Mouse (Mus musculus): ENCODE data around the gene Csnk2b. TPM values are rescaled to one million over a fixed set of nuclear protein-coding genes. Genes with fewer than 3 reads are reported as not detected.

The Csnk2b gene
- polyA plus RNA-seq, 1 experiment from 2014 or later, result 200 TPM

GRCm38 (mm10) chr17:35100196-35100765, 21.6 kb downstream of the Csnk2b start:
- Histone ChIP-seq H3K27ac (no peak overlapping the region), H3K4me2 (no peak overlapping the region), H3K36me3 (peaks cover 65% of the 10 kb centered on the region), H3K4me1 (replicated peaks) (peaks cover 13% of the 10 kb centered on the region), H3K9ac (no peak overlapping the region), H3K9me3 (replicated peaks) (no peaks in the 10 kb centered on the region), H3K4me3 (no peak overlapping the region), H3K27me3 (no peaks in the 10 kb centered on the region)
- ATAC-seq (replicated peaks; ENCODE audit: insufficient number of reproducible peaks, insufficient read depth, low FRiP score, low read depth), result no peak
- 59% methylated on average over 10 of the region's 10 CpGs for WGBS

DNA sequence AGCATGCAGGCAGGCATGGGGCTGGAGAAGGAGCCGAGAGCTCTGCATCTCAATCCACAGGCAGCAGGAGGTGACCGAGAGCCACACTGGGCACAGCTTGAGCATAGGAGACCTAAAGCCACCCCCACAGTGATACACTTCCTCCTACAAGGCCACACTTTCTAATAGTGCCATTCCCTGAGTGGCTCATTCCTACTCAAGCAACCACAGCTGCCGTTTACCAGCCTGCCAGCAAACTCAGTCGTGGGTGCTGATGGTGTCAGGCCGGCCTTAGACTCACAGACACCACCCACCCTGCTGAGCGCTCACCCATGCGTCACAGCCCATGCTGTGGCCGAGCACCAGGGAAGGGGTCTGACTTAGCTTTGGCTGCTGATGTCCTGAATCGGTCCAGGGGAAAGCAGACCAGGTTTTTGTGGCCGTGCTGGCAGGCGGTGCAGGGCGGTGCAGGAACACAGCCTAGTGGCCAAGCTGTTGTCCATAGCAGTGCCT, 24.6 kb downstream of the Csnk2b start:
- Histone ChIP-seq H3K4me2 (no peak overlapping the region), H3K27me3 (no peaks in the 10 kb centered on the region), H3K9ac (no peak overlapping the region), H3K36me3 (peaks cover 88% of the 10 kb centered on the region), H3K4me3 (no peak overlapping the region), H3K9me3 (replicated peaks) (no peaks in the 10 kb centered on the region), H3K27ac (no peak overlapping the region), H3K4me1 (replicated peaks) (peaks cover 3% of the 10 kb centered on the region; the same call in 1 of the 2 replicates)
- no peak for ATAC-seq (replicated peaks; ENCODE audit: insufficient number of reproducible peaks, insufficient read depth, low FRiP score, low read depth)
- WGBS, result 86% methylated on average over 12 of the region's 12 CpGs

GRCm38 (mm10) chr17:35096597-35096996, 25.3 kb downstream of the Csnk2b start:
- Histone ChIP-seq H3K4me3 (no peak overlapping the region), H3K36me3 (peaks cover 85% of the 10 kb centered on the region), H3K4me1 (replicated peaks) (no peaks in the 10 kb centered on the region), H3K9ac (no peak overlapping the region), H3K9me3 (replicated peaks) (no peaks in the 10 kb centered on the region), H3K27ac (no peak overlapping the region; the same call in 1 of the 2 replicates), H3K27me3 (no peaks in the 10 kb centered on the region), H3K4me2 (no peak overlapping the region)
- no peak for ATAC-seq (replicated peaks; ENCODE audit: insufficient number of reproducible peaks, insufficient read depth, low FRiP score, low read depth)
- 87% methylated on average over 12 of the region's 12 CpGs for WGBS

DNA sequence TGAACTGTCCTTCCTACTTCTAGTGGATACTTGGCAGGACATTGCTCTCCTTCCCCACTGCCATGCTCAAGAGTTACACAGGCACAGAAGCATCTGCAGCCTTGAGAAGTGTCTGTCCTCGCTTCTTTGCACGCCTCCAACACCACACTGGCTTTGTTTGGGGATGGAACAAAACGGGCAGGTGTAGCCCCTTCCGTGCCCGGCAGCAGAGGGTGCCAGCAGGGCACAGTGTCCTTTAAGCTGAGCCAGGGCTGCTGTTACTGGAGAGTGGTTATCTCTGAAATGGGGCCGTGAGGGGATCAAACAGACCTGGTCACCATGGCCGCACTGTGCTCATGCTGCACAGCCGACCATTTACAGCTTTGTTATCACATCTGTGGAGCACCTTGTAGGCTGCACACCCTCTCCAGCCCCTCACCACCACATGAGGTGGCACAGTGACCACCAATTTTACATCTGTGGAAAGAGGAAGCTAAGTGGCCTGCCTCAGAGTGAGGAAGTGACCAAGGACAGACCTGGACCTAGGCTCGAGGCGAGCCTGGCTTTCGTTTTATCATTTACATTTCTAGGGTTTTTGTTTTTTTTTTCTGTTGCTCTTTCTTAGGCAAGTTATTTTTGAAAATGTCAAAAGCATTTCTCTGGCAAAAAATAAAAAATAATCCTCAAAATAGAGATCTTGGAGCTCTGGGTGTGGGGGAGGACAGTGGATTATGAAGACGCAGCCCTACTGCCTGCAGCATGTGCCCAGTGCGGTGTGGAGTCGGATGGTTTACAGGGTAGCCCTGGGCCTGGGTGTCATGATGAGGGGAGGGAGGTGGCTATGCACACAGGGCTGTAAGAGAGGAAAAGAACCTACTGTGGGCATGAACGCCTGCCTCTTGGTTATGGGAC, 27.1 kb downstream of the Csnk2b start:
- H3K4me1 ChIP-seq (replicated peaks), result peaks cover 11% of the 10 kb centered on the region
- no peak overlapping the region for H3K4me3 ChIP-seq
- ATAC-seq (replicated peaks; ENCODE audit: insufficient number of reproducible peaks, insufficient read depth, low FRiP score, low read depth), result no peak
- no peak overlapping the region for H3K4me2 ChIP-seq
- H3K9me3 ChIP-seq (replicated peaks), result no peaks in the 10 kb centered on the region
- H3K27ac ChIP-seq, result no peak overlapping the region
- H3K36me3 ChIP-seq, result peaks cover 72% of the 10 kb centered on the region
- no peaks in the 10 kb centered on the region for H3K27me3 ChIP-seq
- H3K9ac ChIP-seq, result no peak overlapping the region
- 76% methylated on average over 15 of the region's 15 CpGs for WGBS

DNA sequence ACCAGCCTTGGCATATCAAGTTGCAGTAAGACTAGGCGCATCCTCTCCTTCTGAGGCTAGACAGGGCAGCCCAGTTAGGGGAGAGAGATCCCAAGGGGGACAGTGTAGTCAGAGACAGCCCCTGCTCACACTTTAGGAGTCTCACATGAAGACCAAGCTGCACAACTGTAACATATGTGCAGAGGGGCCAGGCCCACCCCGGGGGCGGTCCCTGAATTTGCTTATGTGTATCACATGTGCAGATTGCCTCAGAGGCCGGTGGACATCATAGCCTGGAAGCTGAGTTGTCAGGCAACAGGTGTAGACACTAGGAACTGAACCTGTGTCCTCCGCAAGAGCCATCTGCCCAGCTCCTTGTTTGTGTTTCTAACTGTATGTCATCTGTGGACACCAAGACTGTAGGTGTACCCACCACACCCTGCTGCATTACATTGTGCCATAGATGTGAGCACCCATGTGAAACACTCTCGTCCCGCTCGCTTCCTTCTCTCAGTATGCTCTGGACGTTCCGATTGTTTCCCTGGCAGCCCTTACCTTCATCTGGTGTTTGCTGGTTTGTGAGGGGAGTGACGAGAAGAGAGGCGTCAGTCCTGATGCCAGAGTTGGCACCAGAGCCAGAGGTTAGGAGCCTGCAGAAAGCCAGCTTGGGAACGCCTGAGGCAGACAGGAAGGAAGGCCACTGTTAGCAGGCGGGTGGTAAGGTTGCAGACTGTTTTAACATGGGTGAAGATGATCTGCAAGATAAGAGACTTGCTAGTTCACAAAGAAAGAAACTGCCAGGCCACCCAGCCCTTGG, 29.3 kb downstream of the Csnk2b start:
- Histone ChIP-seq H3K9me3 (replicated peaks) (no peaks in the 10 kb centered on the region), H3K9ac (no peak overlapping the region), H3K4me1 (replicated peaks) (peaks cover 11% of the 10 kb centered on the region), H3K27ac (no peak overlapping the region), H3K4me2 (no peak overlapping the region), H3K27me3 (no peaks in the 10 kb centered on the region), H3K4me3 (no peak overlapping the region), H3K36me3 (peaks cover 53% of the 10 kb centered on the region)
- no peak for ATAC-seq (replicated peaks; ENCODE audit: insufficient number of reproducible peaks, insufficient read depth, low FRiP score, low read depth)
- 86% methylated on average over 14 of the region's 14 CpGs for WGBS

GRCm38 (mm10) chr17:35090166-35090932, 31.5 kb downstream of the Csnk2b start:
- Histone ChIP-seq H3K4me1 (replicated peaks) (peaks cover 11% of the 10 kb centered on the region), H3K4me3 (peak overlapping the region; percentile 59), H3K9me3 (replicated peaks) (no peaks in the 10 kb centered on the region), H3K27ac (peak overlapping the region; percentile 95), H3K9ac (peak overlapping the region; percentile 82), H3K4me2 (peak overlapping the region; percentile 74), H3K36me3 (peaks cover 35% of the 10 kb centered on the region), H3K27me3 (no peaks in the 10 kb centered on the region)
- no peak for ATAC-seq (replicated peaks; ENCODE audit: insufficient number of reproducible peaks, insufficient read depth, low FRiP score, low read depth)
- 55% methylated on average over 8 of the region's 8 CpGs for WGBS

DNA sequence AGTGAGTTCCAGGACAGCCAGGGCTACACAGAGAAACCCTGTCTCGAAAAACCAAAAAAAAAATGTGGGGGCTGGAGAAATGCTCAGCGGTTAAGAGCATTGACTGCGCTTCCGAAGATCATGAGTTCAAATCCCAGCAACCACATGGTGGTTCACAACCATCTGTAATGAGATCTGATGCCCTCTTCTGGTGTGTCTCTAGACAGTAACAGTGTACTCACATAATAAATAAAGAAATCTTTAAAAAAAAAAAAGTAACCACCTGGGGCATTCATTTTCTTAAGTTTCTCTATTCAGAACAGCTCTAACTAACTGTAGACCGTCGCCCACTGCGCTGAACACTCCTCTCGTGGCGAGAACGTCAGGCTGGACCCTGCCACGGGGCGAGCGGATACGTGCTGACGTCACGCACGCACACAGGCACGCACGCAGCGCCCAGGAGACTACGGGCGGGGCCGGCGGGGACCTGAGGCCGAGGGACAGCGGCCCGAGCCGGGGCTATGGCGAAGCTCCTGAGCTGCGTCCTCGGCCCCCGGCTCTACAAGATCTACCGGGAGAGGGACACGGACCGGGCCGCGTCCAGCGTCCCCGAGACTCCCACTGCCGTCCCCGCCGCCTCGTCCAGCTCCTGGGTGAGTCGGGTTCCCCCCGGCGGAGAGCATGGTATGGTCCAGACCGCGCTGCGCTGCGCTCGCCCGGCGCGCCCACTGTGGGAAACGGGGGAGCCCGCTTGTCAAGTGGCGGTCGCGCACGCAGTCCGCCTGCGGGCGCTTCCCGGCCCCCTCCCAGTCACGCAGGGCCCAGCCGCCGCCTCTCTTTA, 32.8 kb downstream of the Csnk2b start, which contains the start of gene Abhd16a:
TSS of gene Abhd16a (plus strand) at position 439 of the 820 bp plus-strand sequence.
- Histone ChIP-seq H3K4me3 (peak within 1 kb of the TSS; percentile 59), H3K9ac (peak within 1 kb of the TSS; percentile 82), H3K36me3 (peaks cover 22% of the 10 kb centered on the region), H3K4me1 (replicated peaks) (peaks cover 11% of the 10 kb centered on the region), H3K27ac (peak within 1 kb of the TSS; percentile 95), H3K4me2 (peak within 1 kb of the TSS; percentile 74), H3K9me3 (replicated peaks) (no peaks in the 10 kb centered on the region), H3K27me3 (no peaks in the 10 kb centered on the region)
- peak; percentile 97 for ATAC-seq (replicated peaks; ENCODE audit: insufficient number of reproducible peaks, insufficient read depth, low FRiP score, low read depth)
- 3% methylated on average over 67 of the region's 67 CpGs for WGBS

DNA sequence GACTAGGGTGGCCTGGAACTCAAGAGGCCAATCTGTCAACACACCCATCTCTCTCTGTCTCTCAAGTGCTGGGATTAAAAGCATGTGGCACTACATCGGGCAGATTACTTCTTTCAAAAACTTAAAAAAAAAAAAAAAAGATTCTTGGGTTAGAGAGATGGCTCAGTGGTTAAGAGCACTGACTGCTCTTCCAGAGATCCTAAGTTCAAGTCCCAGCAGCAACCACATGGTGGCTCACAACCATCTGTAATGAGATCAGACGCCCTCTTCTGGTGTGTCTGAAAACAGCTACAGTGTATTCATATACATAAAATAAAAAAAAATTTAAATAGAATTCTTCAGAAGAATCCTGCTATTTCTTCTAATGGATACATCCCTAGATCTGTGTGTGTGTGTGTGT, 33.7 kb downstream of the Csnk2b start:
- H3K9me3 ChIP-seq (replicated peaks), result no peaks in the 10 kb centered on the region
- peaks cover 11% of the 10 kb centered on the region for H3K4me1 ChIP-seq (replicated peaks)
- WGBS, result 29% methylated on average over 2 of the region's 2 CpGs
- no peak overlapping the region for H3K4me3 ChIP-seq
- no peak overlapping the region for H3K4me2 ChIP-seq
- no peak overlapping the region for H3K27ac ChIP-seq
- no peak overlapping the region for H3K9ac ChIP-seq
- no peaks in the 10 kb centered on the region for H3K27me3 ChIP-seq
- H3K36me3 ChIP-seq, result peaks cover 15% of the 10 kb centered on the region
- no peak for ATAC-seq (replicated peaks; ENCODE audit: insufficient number of reproducible peaks, insufficient read depth, low FRiP score, low read depth)

GRCm38 (mm10) chr17:35085208-35085865, 36.5 kb downstream of the Csnk2b start, which contains the start of gene Ly6g6f:
Gene Ly6g6f, minus strand, starts transcription at chr17:35085610.
- H3K27me3 ChIP-seq, result 0 out of 2 replicates have a peak, but pooled peaks cover 4% of the 10 kb centered on the region
- peaks cover 6% of the 10 kb centered on the region for H3K4me1 ChIP-seq (replicated peaks)
- 50% methylated on average over 7 of the region's 7 CpGs for WGBS
- H3K9ac ChIP-seq, result no peak within 1 kb of the TSS
- no peak for ATAC-seq (replicated peaks; ENCODE audit: insufficient number of reproducible peaks, insufficient read depth, low FRiP score, low read depth)
- H3K4me2 ChIP-seq, result no peak within 1 kb of the TSS
- no peaks in the 10 kb centered on the region for H3K36me3 ChIP-seq
- H3K9me3 ChIP-seq (replicated peaks), result no peaks in the 10 kb centered on the region
- H3K4me3 ChIP-seq, result no peak within 1 kb of the TSS
- H3K27ac ChIP-seq, result no peak within 1 kb of the TSS

Data from heart, embryonic 15.5 days (tissue).